Mouse (Mus musculus) midbrain, embryonic 11.5 days (tissue): ENCODE measurements around the gene Sart1. TPM values are rescaled to one million over a fixed set of nuclear protein-coding genes. Genes with fewer than 3 reads are reported as not detected.
"Not testable (repeated sequence)": the region's sequence is repeated elsewhere in the genome, so short reads cannot be mapped to it uniquely, and the experiment has no call there.

Source experiments
- ATAC-seq: fragments of 200-750 bp; cut with Nextera tagmentation; 2 replicates; pipeline ENCODE4 v1.8.0; 2017; ENCODE audit warnings: moderate TSS enrichment, moderate library complexity; ENCODE audit not compliant: low FRiP score
- DNase-seq: peaks from one replicate; pipeline ENCODE4 v3.0.0; 2015; ENCODE audit warnings: low spot score; ENCODE audit errors: missing footprints
- H3K27ac ChIP-seq: fragments of 300-500 bp; sonication (generic); 2 replicates; pipeline ENCODE4 v1.5.1; 2014; ENCODE audit warnings: low read depth, low read length
- H3K27me3 ChIP-seq: fragments of 300-500 bp; sonication (generic); 2 replicates; pipeline ENCODE4 v1.6.1; 2014; ENCODE audit warnings: mild to moderate bottlenecking, low read length, moderate library complexity, mixed read lengths; ENCODE audit not compliant: control insufficient read depth, insufficient read depth
- H3K36me3 ChIP-seq: fragments of 300-500 bp; sonication (generic); 2 replicates; pipeline ENCODE4 v1.6.1; 2014; ENCODE audit warnings: mild to moderate bottlenecking, low read length, moderate library complexity, mixed read lengths; ENCODE audit not compliant: control insufficient read depth, insufficient read depth
- H3K4me1 ChIP-seq: fragments of 300-500 bp; sonication (generic); 2 replicates; pipeline ENCODE4 v1.6.1; 2014; ENCODE audit warnings: low read length; ENCODE audit not compliant: control insufficient read depth, insufficient read depth
- H3K4me2 ChIP-seq: fragments of 300-500 bp; sonication (generic); 2 replicates; pipeline ENCODE4 v1.6.1; 2014; ENCODE audit warnings: mild to moderate bottlenecking, moderate library complexity
- H3K4me3 ChIP-seq: fragments of 300-500 bp; sonication (generic); 2 replicates; pipeline ENCODE4 v1.5.1; 2014; ENCODE audit warnings: low read depth, low read length
- H3K9ac ChIP-seq: fragments of 300-500 bp; sonication (generic); 2 replicates; pipeline ENCODE4 v1.6.1; 2014; ENCODE audit warnings: low read length
- H3K9me3 ChIP-seq: fragments of 300-500 bp; sonication (generic); 2 replicates; pipeline ENCODE4 v1.6.1; 2016; ENCODE audit warnings: low read length; ENCODE audit not compliant: control insufficient read depth
- WGBS: fragments of 180-500 bp; shearing (Covaris S2); extraction: QIAGEN DNeasy Blood & Tissue Kit; methylation state at CpG from one replicate; pipeline ENCODE4 v1.1.7; 2014; 5-methylcytosine and 5-hydroxymethylcytosine counted together
- polyA plus RNA-seq: library from polyadenylated mRNA; unstranded; fragments of >200 nt; fragmentation: Nextera tagmentation; extraction: Ambion mirVana; gene quantifications from 2 replicates; pipeline ENCODE4 v1.2.1, GENCODE M21; 2014

Sart1 gene
- polyA plus RNA-seq, 1 experiment from 2014 or later, result 81.0 TPM

DNA sequence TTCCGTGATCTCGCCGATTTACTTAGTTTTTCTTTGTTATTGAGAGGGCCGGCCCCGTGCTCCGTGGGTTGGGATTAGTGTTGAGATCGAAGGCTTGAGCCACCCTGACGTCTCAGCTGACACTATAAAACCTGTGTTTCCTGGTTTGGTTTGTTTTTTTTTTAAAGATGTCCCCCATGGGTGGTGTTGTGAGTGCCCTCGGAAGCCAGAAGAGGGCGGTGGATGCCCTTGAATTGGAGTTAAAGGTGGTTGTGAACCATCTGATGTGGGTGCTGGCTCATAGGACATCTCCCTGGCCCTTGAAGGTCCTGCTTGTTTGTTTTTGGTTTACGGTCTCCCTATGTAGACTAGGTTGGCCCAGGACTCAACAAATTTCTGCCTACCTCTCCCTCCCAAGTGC lies 21.0 kb downstream of the Sart1 start:
- Histone ChIP-seq H3K4me2 (peak overlapping the region; percentile 86), H3K9me3 (no peaks in the 10 kb centered on the region), H3K4me1 (peaks cover 15% of the 10 kb centered on the region), H3K27ac (peak overlapping the region; percentile 69; the same call in 1 of the 2 replicates), H3K27me3 (no peaks in the 10 kb centered on the region), H3K9ac (peak overlapping the region; percentile 76), H3K4me3 (peak overlapping the region; percentile 93), H3K36me3 (peaks cover 29% of the 10 kb centered on the region)
- WGBS, result 12% methylated on average over 11 of the region's 11 CpGs
- DNase-seq, result no peak
- ATAC-seq, result no peak

DNA sequence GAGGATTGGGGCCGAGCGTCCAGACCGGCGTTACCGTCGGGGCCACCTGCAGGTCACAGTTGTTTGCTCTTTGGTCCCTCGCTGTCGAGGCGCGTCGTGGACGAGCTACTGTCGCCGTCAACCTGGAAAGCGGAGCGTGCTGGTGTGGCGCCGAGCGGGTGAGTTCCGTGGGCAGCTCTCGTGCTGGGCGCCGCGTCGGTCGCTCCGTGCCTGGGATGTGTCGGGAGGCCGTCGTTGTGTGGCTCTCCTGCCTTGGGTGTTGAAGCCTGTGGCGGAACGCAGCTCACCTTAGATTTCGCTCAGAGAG lies 21.5 kb downstream of the Sart1 start, which contains the start of gene Banf1:
Gene Banf1, minus strand, starts transcription at position 116 of the 307 bp plus-strand sequence.
- under 1% methylated on average over 33 of the region's 33 CpGs for WGBS
- Histone ChIP-seq H3K27ac (peak within 1 kb of the TSS; percentile 69), H3K9me3 (no peaks in the 10 kb centered on the region), H3K4me1 (peaks cover 15% of the 10 kb centered on the region), H3K36me3 (peaks cover 26% of the 10 kb centered on the region), H3K4me2 (peak within 1 kb of the TSS; percentile 86), H3K9ac (peak within 1 kb of the TSS; percentile 76), H3K4me3 (peak within 1 kb of the TSS; percentile 93), H3K27me3 (no peaks in the 10 kb centered on the region)
- no peak for ATAC-seq
- no peak for DNase-seq

DNA sequence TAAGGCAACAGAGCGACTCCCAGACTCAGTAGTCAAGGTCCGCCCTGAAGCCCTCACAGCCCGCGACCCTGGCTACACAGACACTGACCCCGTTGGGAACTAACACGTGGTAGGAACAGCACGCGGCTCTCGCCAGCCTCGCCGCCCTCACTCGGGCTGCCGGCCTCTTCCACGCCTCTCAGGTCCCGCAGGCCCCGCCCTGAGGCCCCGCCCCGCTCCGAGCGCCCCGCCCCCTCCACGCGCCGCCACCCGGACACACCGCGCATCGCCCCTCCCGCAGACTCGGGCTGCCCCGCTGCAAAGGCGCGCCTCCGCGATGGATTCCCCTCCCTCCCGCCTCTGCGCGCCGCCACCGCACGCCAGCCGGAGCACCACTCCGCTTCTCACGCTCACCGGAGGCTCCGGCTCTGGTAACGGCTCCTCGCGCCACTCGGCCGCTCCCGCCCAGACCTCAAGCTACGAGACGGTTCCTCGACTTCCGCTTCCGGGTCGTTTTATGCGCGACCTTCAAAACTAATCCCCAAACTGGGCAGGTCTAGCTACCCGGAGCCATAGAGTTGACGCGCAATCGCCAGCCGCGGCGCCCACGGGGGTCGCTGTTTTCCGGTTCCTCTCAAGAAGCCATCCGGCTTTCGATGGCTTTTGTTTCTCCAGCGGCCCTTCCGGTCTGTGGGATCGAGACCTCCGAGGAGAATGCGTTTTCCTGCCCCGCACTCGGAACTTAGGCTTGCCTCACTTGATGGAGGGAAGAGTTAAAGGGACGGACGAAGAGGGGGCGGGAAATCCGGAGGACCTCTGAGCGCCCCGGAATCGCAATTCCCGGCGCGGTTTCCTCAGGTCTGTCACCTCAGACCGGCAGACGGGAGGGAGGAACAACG lies 22.1 kb downstream of the Sart1 start, which contains the start of gene Eif1ad:
Gene Eif1ad, plus strand, starts transcription at position 567 of the 878 bp plus-strand sequence.
- peak; percentile 100 for DNase-seq
- Histone ChIP-seq H3K4me1 (peaks cover 15% of the 10 kb centered on the region), H3K4me2 (peak within 1 kb of the TSS; percentile 86), H3K27ac (peak within 1 kb of the TSS; percentile 69), H3K36me3 (peaks cover 20% of the 10 kb centered on the region; the same call in 1 of the 2 replicates), H3K9ac (peak within 1 kb of the TSS; percentile 76), H3K9me3 (no peaks in the 10 kb centered on the region), H3K27me3 (no peaks in the 10 kb centered on the region), H3K4me3 (peak within 1 kb of the TSS; percentile 93)
- under 1% methylated on average over 87 of the region's 92 CpGs for WGBS
- peak; percentile 96 for ATAC-seq

DNA sequence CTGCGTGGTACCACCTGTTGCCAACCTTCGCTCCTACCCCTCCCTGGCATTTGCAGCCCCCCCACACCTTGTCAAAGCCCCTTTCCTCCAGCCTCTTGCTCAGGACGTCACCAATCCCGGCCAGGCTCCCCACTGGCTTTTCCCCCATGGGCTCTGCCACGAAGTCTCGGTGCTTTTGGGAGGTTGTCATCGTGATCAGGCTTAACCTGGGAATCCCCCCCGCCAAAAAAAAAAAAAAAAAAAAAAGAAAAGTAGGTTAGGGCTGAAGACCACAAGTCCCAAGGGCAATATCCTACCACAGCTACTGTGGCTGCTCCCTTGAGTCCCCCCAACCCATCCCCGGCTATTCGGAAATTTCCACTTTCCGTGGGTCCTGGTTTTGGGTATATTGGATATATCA lies 22.8 kb downstream of the Sart1 start:
- 17% methylated on average over 11 of the region's 11 CpGs for WGBS
- Histone ChIP-seq H3K4me1 (peaks cover 15% of the 10 kb centered on the region), H3K4me2 (peak overlapping the region; percentile 86), H3K27ac (peak overlapping the region; percentile 69; the same call in 1 of the 2 replicates), H3K27me3 (no peaks in the 10 kb centered on the region), H3K36me3 (peaks cover 20% of the 10 kb centered on the region; the same call in 1 of the 2 replicates), H3K4me3 (peak overlapping the region; percentile 93), H3K9me3 (no peaks in the 10 kb centered on the region), H3K9ac (peak overlapping the region; percentile 76)
- no peak for DNase-seq
- no peak for ATAC-seq

DNA sequence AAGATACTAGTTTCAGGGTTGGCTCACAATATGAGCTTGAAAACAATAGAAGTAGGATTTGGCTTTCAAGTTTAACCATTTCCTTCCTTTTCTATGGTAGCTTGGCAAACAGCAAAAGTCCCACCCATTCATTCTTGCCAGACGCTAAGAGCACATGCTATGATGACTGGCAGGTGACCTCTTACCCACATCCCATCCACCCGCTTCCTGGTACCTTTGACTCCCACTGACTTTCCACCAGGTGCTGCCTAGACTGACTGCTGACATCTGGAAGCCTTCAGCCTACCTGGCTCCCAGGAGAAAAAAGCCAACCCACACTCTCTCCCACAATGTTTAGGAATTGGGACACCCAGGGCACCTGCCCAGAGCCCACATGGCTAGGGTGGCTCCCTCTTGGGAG lies 24.4 kb downstream of the Sart1 start:
- H3K27ac ChIP-seq, result no peak overlapping the region
- H3K27me3 ChIP-seq, result no peaks in the 10 kb centered on the region
- no peak overlapping the region for H3K9ac ChIP-seq
- ATAC-seq (no peak), DNase-seq (no peak)
- H3K36me3 ChIP-seq, result peaks cover 14% of the 10 kb centered on the region; the same call in 1 of the 2 replicates
- H3K4me2 ChIP-seq, result no peak overlapping the region
- no peaks in the 10 kb centered on the region for H3K9me3 ChIP-seq
- 95% methylated on average over 2 of the region's 2 CpGs for WGBS
- peaks cover 15% of the 10 kb centered on the region for H3K4me1 ChIP-seq
- no peak overlapping the region for H3K4me3 ChIP-seq

DNA sequence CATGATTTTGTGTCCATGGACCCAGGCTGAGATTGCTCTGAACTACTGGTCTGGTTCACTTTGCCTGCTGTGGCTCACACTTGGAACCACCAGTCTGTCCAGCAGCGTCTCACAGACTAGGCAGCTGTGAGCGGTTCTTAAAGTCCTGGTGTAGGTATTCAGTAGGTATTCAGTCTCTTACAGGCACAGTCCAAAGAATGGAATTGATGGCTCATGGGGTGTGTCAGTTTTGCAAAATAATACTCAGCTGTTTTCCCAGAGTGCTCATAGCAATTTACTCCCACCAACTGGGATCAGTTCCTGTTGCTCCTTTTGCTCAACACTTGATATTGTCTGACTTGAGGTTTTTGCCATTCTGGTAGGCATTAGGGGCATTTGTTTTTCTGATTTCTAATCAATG lies 26.3 kb downstream of the Sart1 start:
- Histone ChIP-seq H3K4me3 (no peak overlapping the region), H3K4me2 (no peak overlapping the region), H3K9me3 (no peaks in the 10 kb centered on the region), H3K27me3 (no peaks in the 10 kb centered on the region), H3K27ac (no peak overlapping the region), H3K9ac (no peak overlapping the region), H3K4me1 (peaks cover 6% of the 10 kb centered on the region), H3K36me3 (peaks cover 6% of the 10 kb centered on the region; the same call in 1 of the 2 replicates)
- 81% methylated on average over 2 of the region's 2 CpGs for whole genome bisulfite sequencing
- DNase-seq (no peak), ATAC-seq (no peak)

DNA sequence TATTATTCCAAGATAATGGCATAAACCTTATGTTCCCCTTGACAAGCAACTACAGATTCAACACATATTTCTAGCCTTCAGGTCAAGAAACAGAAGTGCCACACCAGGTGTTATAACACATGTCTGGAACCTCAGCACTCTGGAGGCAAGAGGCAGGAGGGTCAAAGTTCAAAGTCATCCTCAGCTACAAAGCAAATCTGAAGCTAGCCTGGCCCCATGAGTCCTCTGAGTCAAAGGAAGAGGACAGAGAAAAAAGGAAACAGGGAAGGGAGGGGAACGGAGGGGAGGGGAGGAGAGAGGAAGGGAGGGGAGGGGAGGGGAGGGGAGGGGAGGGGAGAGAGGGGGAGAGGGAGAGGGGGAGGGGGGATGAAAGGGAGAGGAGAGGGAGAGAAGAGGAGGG lies 32.4 kb downstream of the Sart1 start:
- Histone ChIP-seq H3K9me3 (no peaks in the 10 kb centered on the region), H3K36me3 (no peaks in the 10 kb centered on the region), H3K4me1 (no peaks in the 10 kb centered on the region), H3K27ac (no peak overlapping the region), H3K9ac (no peak overlapping the region), H3K4me2 (no peak overlapping the region), H3K27me3 (no peaks in the 10 kb centered on the region), H3K4me3 (no peak overlapping the region)
- DNase-seq, result no peak
- no CpG with 5 or more reads among the region's 1 CpGs for WGBS
- no peak for ATAC-seq

DNA sequence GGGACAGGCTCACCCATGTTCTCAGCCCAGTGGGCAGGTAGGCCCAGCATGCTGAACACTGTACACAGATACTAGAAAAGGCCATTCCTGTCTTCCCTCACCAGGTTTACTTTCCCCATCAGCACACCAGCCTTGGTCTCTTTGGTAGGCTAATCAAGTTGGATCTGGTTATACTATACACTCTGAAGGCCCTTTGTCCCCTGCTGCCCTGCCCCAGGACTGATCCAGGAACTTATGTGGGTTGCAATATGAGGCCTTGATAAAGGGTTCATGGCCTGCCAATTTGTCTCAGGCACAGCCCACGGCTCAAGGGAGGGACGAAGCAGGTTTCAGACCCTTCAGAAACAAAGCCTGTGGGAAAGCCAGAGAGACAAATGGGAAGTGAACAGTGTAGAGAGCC lies 34.9 kb downstream of the Sart1 start:
- no peak overlapping the region for H3K4me3 ChIP-seq
- WGBS, result 89% methylated on average over 2 of the region's 2 CpGs

DNA sequence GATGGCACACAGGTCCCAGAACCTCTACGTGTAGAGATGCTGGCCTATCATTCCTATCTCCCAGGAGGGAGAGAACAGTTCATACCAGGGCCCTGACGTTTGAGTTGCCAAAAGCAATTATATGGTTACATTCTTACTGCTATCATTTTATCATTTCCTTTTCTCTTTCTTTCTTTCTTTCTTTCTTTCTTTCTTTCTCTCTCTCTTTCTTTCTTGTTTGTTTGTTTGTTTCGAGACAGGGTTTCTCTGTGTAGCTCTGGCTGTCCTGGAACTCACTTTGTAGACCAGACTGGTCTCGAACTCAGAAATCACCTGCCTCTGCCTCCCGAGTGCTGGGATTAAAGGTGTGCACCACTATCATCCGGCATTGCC lies 39.0 kb downstream of the Sart1 start, which contains the start of gene Cst6:
Gene Cst6, minus strand, starts transcription at position 73 of the 372 bp plus-strand sequence.
- not testable (repeated sequence) for H3K27me3 ChIP-seq, ATAC-seq

More for the DNA sequence above, 34.9 kb downstream of the Sart1 start:
- ATAC-seq (no peak), DNase-seq (no peak)
- peaks cover 4% of the 10 kb centered on the region for H3K4me1 ChIP-seq
- H3K27ac ChIP-seq, result no peak overlapping the region
- H3K36me3 ChIP-seq, result no peaks in the 10 kb centered on the region
- no peaks in the 10 kb centered on the region for H3K27me3 ChIP-seq
- H3K4me2 ChIP-seq, result no peak overlapping the region
- no peaks in the 10 kb centered on the region for H3K9me3 ChIP-seq
- H3K9ac ChIP-seq, result no peak overlapping the region

More for the DNA sequence above, 39.0 kb downstream of the Sart1 start, which contains the start of gene Cst6:
- DNase-seq, H3K9me3 ChIP-seq, H3K36me3 ChIP-seq, H3K27ac ChIP-seq, H3K4me1 ChIP-seq: not testable (repeated sequence)
- peak within 1 kb of the TSS; percentile 67 for H3K4me2 ChIP-seq
- peak within 1 kb of the TSS; percentile 34 for H3K4me3 ChIP-seq
- peak within 1 kb of the TSS; percentile 62 for H3K9ac ChIP-seq
- 63% methylated on average over 6 of the region's 6 CpGs for WGBS
